Mouse (Mus musculus): ENCODE measurements around the gene Hist1h2ah. TPM values are rescaled to one million over a fixed set of nuclear protein-coding genes. Genes with fewer than 3 reads are reported as not detected.
A peak's percentile ranks its signal among the peaks of the same experiment; 100 is the strongest.

The Hist1h2ah gene
- total RNA-seq, 2 experiments from 2014 or later, result 64.1 to 78.6 TPM

GRCm38 (mm10) chr13:22013716-22014115 lies 21.7 kb downstream of the Hist1h2ah start:
- peak in 1 of 2 experiments; percentile 28 for DNase-seq (ENCODE audit: low spot score in 2 of 2)

GRCm38 (mm10) chr13:22009642-22010041 lies 25.7 kb downstream of the Hist1h2ah start, which contains the start of gene Prss16:
Prss16 (minus strand) TSS chr13:22009742.
- DNase-seq (ENCODE audit: low spot score in 2 of 2), result no peak

GRCm38 (mm10) chr13:22008707-22009106 lies 26.7 kb downstream of the Hist1h2ah start:
- no peak for DNase-seq (ENCODE audit: low spot score in 2 of 2)

DNA sequence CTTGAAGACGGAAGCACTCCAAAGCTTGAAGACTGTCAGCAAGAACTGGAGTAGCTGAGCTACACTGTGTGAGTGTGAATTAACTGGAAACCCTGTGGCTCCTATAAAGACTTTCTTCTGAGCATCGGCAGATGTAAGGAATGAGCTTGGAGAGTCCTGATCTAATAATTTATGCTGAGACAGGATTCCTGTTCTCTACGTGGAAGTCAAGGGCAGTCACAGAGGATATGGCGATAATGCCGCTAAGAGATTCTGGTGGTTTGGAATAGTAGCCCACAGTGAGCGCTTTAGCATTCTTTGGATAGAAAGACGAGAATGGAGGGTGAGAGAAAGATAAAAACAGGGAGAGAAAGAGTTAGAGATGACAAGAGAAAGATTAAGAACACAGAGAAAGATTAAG lies 27.5 kb downstream of the Hist1h2ah start:
- no peak for DNase-seq (ENCODE audit: low spot score in 2 of 2)

- DNase-seq (ENCODE audit: low spot score in 2 of 2), result no peak
Observed at GRCm38 (mm10) chr13:22007121-22007510, 28.3 kb downstream of the Hist1h2ah start.

DNA sequence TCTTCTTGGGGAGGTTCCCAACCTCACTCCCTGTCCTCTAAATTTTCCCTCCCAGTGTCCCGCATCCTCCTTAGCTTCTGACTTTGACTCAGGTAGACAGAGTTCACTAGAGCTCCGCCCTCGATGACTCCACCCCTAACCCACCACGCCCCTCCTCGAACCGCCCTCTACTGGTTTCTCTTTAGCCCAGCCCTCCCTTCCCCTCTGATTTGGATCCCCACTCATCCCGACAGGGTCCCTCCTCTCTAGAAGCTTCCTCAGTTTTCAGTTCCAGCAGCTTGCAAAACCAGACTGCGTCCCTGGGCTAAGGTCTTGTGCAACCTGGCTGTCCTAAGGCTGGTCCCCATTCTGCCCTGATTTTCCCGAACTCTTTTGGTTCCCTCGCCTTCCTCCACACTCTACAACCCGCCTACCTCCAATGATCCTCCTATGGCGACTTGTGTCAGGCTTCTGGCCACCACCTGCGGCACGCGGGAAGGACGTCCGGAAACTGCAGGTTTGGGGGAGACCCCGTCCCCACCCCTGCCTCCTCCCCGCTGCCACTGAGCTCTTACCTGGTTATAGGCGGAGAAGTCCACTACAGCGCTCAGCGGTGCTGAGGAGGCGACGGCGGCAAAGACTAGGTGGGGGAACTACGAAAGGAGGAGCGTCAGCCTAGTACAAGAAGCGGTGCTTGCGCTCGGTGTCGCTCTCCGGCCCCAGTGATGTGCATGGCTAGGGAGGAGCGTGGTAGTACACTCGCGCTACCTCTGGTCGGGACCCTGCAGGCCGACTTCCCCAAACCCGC lies 28.8 kb downstream of the Hist1h2ah start:
- DNase-seq (ENCODE audit: low spot score in 2 of 2), result no peak

DNA sequence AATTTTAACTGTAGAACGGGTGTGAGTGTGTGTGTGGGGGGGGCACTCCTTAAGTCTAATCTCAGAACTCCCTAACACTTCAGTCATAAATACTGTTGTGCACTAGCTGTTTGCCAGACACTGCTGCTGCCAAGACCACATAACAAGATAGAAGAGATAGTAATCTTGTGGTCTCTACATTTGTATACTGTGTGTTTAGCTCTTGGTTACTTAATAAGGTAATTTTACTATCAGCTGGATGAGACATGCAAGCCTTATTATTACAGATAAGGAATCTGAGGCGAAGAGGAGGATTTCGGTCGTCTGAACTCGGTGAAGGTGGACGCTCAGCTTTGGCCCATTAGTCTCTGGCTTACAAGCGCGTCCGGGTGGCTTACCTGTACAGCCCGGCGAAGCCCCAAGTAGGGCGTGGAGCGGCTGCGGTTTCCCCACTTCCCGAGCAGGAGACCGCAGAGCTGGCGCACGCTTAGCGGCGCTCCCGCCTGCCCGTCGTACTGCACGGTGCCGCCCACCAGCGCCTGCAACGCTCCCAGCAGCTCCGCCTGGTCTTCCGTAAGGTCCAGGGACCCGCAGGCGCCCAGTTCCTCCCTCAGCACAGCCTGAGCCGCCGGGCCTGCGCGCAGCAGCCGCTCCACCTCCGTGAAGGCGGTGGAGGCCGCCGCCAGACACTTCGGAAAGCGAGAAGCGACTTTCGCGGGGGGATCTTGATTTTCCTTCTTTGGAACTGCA lies 29.6 kb downstream of the Hist1h2ah start:
- DNase-seq (ENCODE audit: low spot score in 2 of 2), result peak in 1 of 2 experiments; percentile 41

DNA sequence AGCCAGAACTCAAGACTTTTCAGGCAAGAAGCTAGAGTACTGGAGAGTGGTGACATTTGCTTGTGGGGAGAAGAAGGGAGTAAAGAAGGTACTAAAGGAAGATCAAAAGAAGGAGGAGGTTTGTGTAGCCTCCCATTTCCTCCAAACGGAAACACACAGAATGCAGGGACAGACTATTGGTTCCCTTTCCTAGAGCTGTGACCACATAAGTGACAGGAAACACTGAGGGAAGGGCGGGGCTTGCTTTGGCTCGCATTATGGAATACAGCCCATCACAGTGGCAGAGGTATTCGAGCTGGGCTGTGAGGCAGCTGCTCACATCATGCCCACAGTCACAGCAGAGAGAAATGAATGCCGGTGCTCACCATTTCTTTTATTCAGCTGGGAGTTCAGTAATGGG lies 33.5 kb downstream of the Hist1h2ah start:
- DNase-seq (ENCODE audit: low spot score in 2 of 2), result no peak

GRCm38 (mm10) chr13:22001346-22001745 lies 34.0 kb downstream of the Hist1h2ah start:
- no peak for DNase-seq (ENCODE audit: low spot score in 2 of 2)

GRCm38 (mm10) chr13:21999147-21999546 lies 36.2 kb downstream of the Hist1h2ah start:
- DNase-seq (ENCODE audit: low spot score in 2 of 2), result no peak

DNA sequence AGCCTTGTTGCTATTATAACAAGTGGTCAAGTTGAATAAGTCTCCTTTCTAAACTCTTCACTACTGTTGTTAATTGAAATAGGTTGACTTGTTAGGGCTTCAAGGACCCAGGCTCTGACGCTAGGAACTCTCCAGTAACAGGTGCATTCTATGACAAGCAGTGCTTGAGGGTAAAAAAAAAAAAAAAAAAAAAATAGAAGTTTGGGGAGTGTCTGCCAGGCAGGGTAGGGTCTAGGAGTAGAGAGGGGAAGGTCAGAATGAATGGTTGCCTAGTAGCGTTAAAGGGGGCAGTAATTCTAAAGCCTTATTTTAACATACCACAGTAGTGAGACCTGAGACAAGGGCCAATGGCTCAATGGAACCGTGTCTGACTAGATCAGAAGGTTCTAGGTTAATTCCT lies 37.0 kb downstream of the Hist1h2ah start:
- no peak for DNase-seq (ENCODE audit: low spot score in 2 of 2)

DNA sequence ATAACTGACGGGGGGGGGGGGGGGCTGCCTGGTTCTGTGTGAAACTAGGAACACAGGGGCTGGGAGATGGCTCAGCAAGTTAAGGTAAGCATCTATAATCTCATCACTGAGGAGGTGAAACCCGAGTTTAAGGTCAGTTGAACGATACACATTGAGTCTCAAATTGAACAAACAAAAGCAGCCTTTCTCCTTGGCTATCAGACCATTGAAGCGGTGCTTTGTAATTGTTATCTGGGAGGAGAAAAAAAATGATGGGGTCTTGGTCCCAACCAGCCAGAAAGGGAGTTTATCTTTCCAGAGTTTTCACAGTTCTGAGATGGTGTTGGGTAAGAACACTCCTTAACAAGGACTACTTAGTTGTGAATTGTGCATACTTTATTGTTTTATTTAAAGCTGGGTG lies 37.5 kb downstream of the Hist1h2ah start:
- DNase-seq (ENCODE audit: low spot score in 2 of 2), result no peak

- no peak for DNase-seq (ENCODE audit: low spot score in 2 of 2)
Observed at GRCm38 (mm10) chr13:21997201-21997820, 38.1 kb downstream of the Hist1h2ah start.

DNA sequence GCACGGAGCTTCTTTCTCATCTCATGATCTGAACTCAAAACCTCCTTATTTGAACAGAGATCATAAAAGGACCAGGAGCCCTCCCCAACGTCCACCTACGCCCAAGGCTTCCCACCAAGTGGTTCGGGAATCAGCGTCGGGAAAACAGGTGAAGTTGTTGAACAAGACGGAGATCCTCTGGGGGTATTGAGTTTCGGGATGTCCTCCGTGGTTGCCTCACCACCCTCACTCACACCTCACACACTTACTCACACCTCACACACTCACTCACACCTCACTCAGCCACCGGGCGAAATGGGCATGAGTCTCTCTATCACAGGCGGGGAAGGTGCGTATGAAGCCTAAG lies 38.6 kb downstream of the Hist1h2ah start:
- DNase-seq (ENCODE audit: low spot score in 2 of 2), result no peak

DNA sequence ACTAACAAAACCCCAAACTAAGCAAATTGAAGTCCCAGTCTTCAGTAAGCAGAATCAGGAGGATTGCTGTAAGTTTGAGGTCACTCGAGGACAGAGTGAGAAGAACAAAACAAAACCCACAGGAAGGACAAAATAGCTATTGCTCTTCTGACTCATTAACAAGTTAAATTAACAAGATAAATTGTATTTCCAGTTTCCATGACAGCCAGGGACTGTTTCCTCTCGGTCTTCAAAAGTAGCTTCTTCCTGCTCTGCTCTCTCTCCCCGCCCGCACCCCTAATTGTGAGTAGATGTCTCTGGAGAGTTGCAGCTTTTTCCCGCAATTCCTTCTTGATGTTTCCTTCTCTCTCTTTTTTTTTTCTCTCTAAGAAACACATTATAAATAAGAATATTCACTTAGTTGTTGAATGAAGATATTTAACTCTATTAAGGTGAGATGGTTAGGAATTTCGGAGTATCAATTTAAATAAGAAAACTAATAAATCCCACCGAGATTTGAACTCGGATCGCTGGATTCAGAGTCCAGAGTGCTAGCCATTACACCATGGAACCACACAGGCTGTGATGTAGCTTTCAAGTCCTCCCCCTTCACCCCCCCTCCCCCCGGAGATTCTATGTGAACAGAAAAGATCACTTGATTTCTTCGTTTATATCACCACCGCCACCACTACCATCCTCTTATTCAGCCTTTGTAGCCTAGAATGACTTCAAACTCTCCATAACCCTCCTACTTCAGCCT lies 39.1 kb downstream of the Hist1h2ah start:
- DNase-seq (ENCODE audit: low spot score in 2 of 2), result no peak

- DNase-seq (ENCODE audit: low spot score in 2 of 2), result peak; percentile 14 to 35
Observed at GRCm38 (mm10) chr13:21995331-21995914, 39.9 kb downstream of the Hist1h2ah start.

GRCm38 (mm10) chr13:21994896-21995295 lies 40.5 kb downstream of the Hist1h2ah start:
- no peak for DNase-seq (ENCODE audit: low spot score in 2 of 2)

GRCm38 (mm10) chr13:21993957-21994738 lies 41.2 kb downstream of the Hist1h2ah start:
- DNase-seq (ENCODE audit: low spot score in 2 of 2), result peak in 1 of 2 experiments; percentile 38

DNA sequence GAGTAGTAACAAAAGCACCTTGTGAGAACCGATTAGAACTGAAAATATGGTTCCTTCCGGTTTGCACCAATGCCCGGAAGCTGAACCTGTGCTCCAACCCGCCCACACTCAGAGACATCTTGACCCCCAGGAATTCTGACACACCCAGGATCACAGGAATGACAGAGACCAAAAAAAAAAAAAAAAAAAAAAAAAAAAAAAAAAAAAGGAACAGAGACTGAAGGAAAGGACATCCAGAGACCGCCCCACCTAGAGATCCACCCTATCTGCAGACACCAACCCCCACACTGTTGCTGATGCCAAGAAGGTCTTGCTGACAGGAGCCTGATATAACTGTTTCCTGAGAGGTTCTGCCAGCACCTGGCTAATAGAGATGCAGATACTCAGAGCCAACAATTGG lies 42.8 kb downstream of the Hist1h2ah start:
- no peak for DNase-seq (ENCODE audit: low spot score in 2 of 2)
